Mouse (Mus musculus): ENCODE results near the gene Ajuba. TPM values are rescaled to one million over a fixed set of nuclear protein-coding genes. Genes with fewer than 3 reads are reported as not detected.

Ajuba gene
- polyA plus RNA-seq, 1 experiment from 2014 or later, result 28.4 TPM

GRCm38 (mm10) chr14:54582536-54582935 lies 5.2 kb upstream of the Ajuba start:
- Histone ChIP-seq H3K9me3 (replicated peaks; ENCODE audit: control insufficient read depth, low read length) (no peaks in the 10 kb centered on the region), H3K4me2 (ENCODE audit: low read depth, low read length) (no peak overlapping the region), H3K9ac (replicated peaks; ENCODE audit: low read length) (no peak overlapping the region), H3K4me1 (ENCODE audit: control insufficient read depth, insufficient read depth, low read length) (no peaks in the 10 kb centered on the region), H3K27me3 (ENCODE audit: control insufficient read depth, insufficient read depth, low read length) (no peaks in the 10 kb centered on the region), H3K4me3 (ENCODE audit: low read depth, low read length) (no peak overlapping the region), H3K36me3 (replicated peaks; ENCODE audit: control insufficient read depth, insufficient read depth, low read depth, low read length) (no peaks in the 10 kb centered on the region), H3K27ac (replicated peaks; ENCODE audit: low read depth, low read length) (no peak overlapping the region)
- DNase-seq (ENCODE audit: low spot score) (no peak), ATAC-seq (replicated peaks; ENCODE audit: insufficient number of reproducible peaks, low FRiP score, low TSS enrichment, low read depth) (no peak)
- WGBS, result 87% methylated on average over 9 of the region's 9 CpGs

GRCm38 (mm10) chr14:54579638-54580037 lies 2.3 kb upstream of the Ajuba start:
- Histone ChIP-seq H3K9me3 (replicated peaks; ENCODE audit: control insufficient read depth, low read length) (no peaks in the 10 kb centered on the region), H3K36me3 (replicated peaks; ENCODE audit: control insufficient read depth, insufficient read depth, low read depth, low read length) (no peaks in the 10 kb centered on the region), H3K27ac (replicated peaks; ENCODE audit: low read depth, low read length) (no peak overlapping the region), H3K4me3 (ENCODE audit: low read depth, low read length) (no peak overlapping the region), H3K4me1 (ENCODE audit: control insufficient read depth, insufficient read depth, low read length) (peaks cover under 1% of the 10 kb centered on the region; the same call in 1 of the 2 replicates), H3K4me2 (ENCODE audit: low read depth, low read length) (no peak overlapping the region), H3K9ac (replicated peaks; ENCODE audit: low read length) (no peak overlapping the region), H3K27me3 (ENCODE audit: control insufficient read depth, insufficient read depth, low read length) (no peaks in the 10 kb centered on the region)
- DNase-seq (ENCODE audit: low spot score), result no peak
- 77% methylated on average over 7 of the region's 7 CpGs for WGBS
- no peak for ATAC-seq (replicated peaks; ENCODE audit: insufficient number of reproducible peaks, low FRiP score, low TSS enrichment, low read depth)

GRCm38 (mm10) chr14:54578063-54578462 lies 705 bp upstream of the Ajuba start:
- no peaks in the 10 kb centered on the region for H3K27me3 ChIP-seq (ENCODE audit: control insufficient read depth, insufficient read depth, low read length)
- H3K4me2 ChIP-seq (ENCODE audit: low read depth, low read length), result peak overlapping the region; percentile 86
- ATAC-seq (replicated peaks; ENCODE audit: insufficient number of reproducible peaks, low FRiP score, low TSS enrichment, low read depth), result no peak
- H3K9ac ChIP-seq (replicated peaks; ENCODE audit: low read length), result peak overlapping the region; percentile 89
- peak; percentile 81 for DNase-seq (ENCODE audit: low spot score)
- H3K9me3 ChIP-seq (replicated peaks; ENCODE audit: control insufficient read depth, low read length), result no peaks in the 10 kb centered on the region
- H3K36me3 ChIP-seq (replicated peaks; ENCODE audit: control insufficient read depth, insufficient read depth, low read depth, low read length), result no peaks in the 10 kb centered on the region
- H3K4me1 ChIP-seq (ENCODE audit: control insufficient read depth, insufficient read depth, low read length), result peaks cover 14% of the 10 kb centered on the region
- H3K27ac ChIP-seq (replicated peaks; ENCODE audit: low read depth, low read length), result peak overlapping the region; percentile 80
- H3K4me3 ChIP-seq (ENCODE audit: low read depth, low read length), result peak overlapping the region; percentile 98
- under 1% methylated on average over 10 of the region's 10 CpGs for WGBS

GRCm38 (mm10) chr14:54576241-54577088 lies 893 bp downstream of the Ajuba start:
- peak; percentile 47 for DNase-seq (ENCODE audit: low spot score)
- peak overlapping the region; percentile 80 for H3K27ac ChIP-seq (replicated peaks; ENCODE audit: low read depth, low read length)
- H3K4me2 ChIP-seq (ENCODE audit: low read depth, low read length), result peak overlapping the region; percentile 86
- ATAC-seq (replicated peaks; ENCODE audit: insufficient number of reproducible peaks, low FRiP score, low TSS enrichment, low read depth), result no peak
- H3K9ac ChIP-seq (replicated peaks; ENCODE audit: low read length), result peak overlapping the region; percentile 89
- H3K4me1 ChIP-seq (ENCODE audit: control insufficient read depth, insufficient read depth, low read length), result peaks cover 16% of the 10 kb centered on the region
- no peaks in the 10 kb centered on the region for H3K27me3 ChIP-seq (ENCODE audit: control insufficient read depth, insufficient read depth, low read length)
- peak overlapping the region; percentile 98 for H3K4me3 ChIP-seq (ENCODE audit: low read depth, low read length)
- H3K9me3 ChIP-seq (replicated peaks; ENCODE audit: control insufficient read depth, low read length), result no peaks in the 10 kb centered on the region
- WGBS, result under 1% methylated on average over 84 of the region's 84 CpGs
- H3K36me3 ChIP-seq (replicated peaks; ENCODE audit: control insufficient read depth, insufficient read depth, low read depth, low read length), result peaks cover 2% of the 10 kb centered on the region; the same call in 1 of the 2 replicates

GRCm38 (mm10) chr14:54575631-54576030 lies 1.7 kb downstream of the Ajuba start:
- DNase-seq (ENCODE audit: low spot score) (peak; percentile 90), ATAC-seq (replicated peaks; ENCODE audit: insufficient number of reproducible peaks, low FRiP score, low TSS enrichment, low read depth) (0 out of 2 replicates have a peak, but pooled peaks have one; percentile 7)
- peak overlapping the region; percentile 89 for H3K9ac ChIP-seq (replicated peaks; ENCODE audit: low read length)
- peak overlapping the region; percentile 86 for H3K4me2 ChIP-seq (ENCODE audit: low read depth, low read length)
- H3K36me3 ChIP-seq (replicated peaks; ENCODE audit: control insufficient read depth, insufficient read depth, low read depth, low read length), result peaks cover 6% of the 10 kb centered on the region; the same call in 1 of the 2 replicates
- peak overlapping the region; percentile 80; the same call in 1 of the 2 replicates for H3K27ac ChIP-seq (replicated peaks; ENCODE audit: low read depth, low read length)
- WGBS, result under 1% methylated on average over 39 of the region's 39 CpGs
- no peaks in the 10 kb centered on the region for H3K9me3 ChIP-seq (replicated peaks; ENCODE audit: control insufficient read depth, low read length)
- peaks cover 16% of the 10 kb centered on the region for H3K4me1 ChIP-seq (ENCODE audit: control insufficient read depth, insufficient read depth, low read length)
- no peaks in the 10 kb centered on the region for H3K27me3 ChIP-seq (ENCODE audit: control insufficient read depth, insufficient read depth, low read length)
- peak overlapping the region; percentile 98 for H3K4me3 ChIP-seq (ENCODE audit: low read depth, low read length)

GRCm38 (mm10) chr14:54575031-54575430 lies 2.3 kb downstream of the Ajuba start:
- peak overlapping the region; percentile 80; the same call in 1 of the 2 replicates for H3K27ac ChIP-seq (replicated peaks; ENCODE audit: low read depth, low read length)
- DNase-seq (ENCODE audit: low spot score) (no peak), ATAC-seq (replicated peaks; ENCODE audit: insufficient number of reproducible peaks, low FRiP score, low TSS enrichment, low read depth) (no peak)
- H3K9me3 ChIP-seq (replicated peaks; ENCODE audit: control insufficient read depth, low read length), result no peaks in the 10 kb centered on the region
- H3K4me2 ChIP-seq (ENCODE audit: low read depth, low read length), result peak overlapping the region; percentile 86
- peaks cover 8% of the 10 kb centered on the region for H3K36me3 ChIP-seq (replicated peaks; ENCODE audit: control insufficient read depth, insufficient read depth, low read depth, low read length)
- H3K27me3 ChIP-seq (ENCODE audit: control insufficient read depth, insufficient read depth, low read length), result no peaks in the 10 kb centered on the region
- H3K4me3 ChIP-seq (ENCODE audit: low read depth, low read length), result peak overlapping the region; percentile 98
- H3K4me1 ChIP-seq (ENCODE audit: control insufficient read depth, insufficient read depth, low read length), result peaks cover 16% of the 10 kb centered on the region
- 3% methylated on average over 8 of the region's 8 CpGs for WGBS
- peak overlapping the region; percentile 89 for H3K9ac ChIP-seq (replicated peaks; ENCODE audit: low read length)

GRCm38 (mm10) chr14:54574253-54574652 lies 3.1 kb downstream of the Ajuba start:
- Histone ChIP-seq H3K27me3 (ENCODE audit: control insufficient read depth, insufficient read depth, low read length) (no peaks in the 10 kb centered on the region), H3K9me3 (replicated peaks; ENCODE audit: control insufficient read depth, low read length) (no peaks in the 10 kb centered on the region), H3K9ac (replicated peaks; ENCODE audit: low read length) (peak overlapping the region; percentile 89), H3K4me3 (ENCODE audit: low read depth, low read length) (peak overlapping the region; percentile 98), H3K27ac (replicated peaks; ENCODE audit: low read depth, low read length) (peak overlapping the region; percentile 80), H3K4me1 (ENCODE audit: control insufficient read depth, insufficient read depth, low read length) (peaks cover 16% of the 10 kb centered on the region), H3K4me2 (ENCODE audit: low read depth, low read length) (peak overlapping the region; percentile 86), H3K36me3 (replicated peaks; ENCODE audit: control insufficient read depth, insufficient read depth, low read depth, low read length) (peaks cover 8% of the 10 kb centered on the region)
- WGBS, result 9% methylated on average over 4 of the region's 4 CpGs
- DNase-seq (ENCODE audit: low spot score) (no peak), ATAC-seq (replicated peaks; ENCODE audit: insufficient number of reproducible peaks, low FRiP score, low TSS enrichment, low read depth) (no peak)
